In the genomic region with DNA sequence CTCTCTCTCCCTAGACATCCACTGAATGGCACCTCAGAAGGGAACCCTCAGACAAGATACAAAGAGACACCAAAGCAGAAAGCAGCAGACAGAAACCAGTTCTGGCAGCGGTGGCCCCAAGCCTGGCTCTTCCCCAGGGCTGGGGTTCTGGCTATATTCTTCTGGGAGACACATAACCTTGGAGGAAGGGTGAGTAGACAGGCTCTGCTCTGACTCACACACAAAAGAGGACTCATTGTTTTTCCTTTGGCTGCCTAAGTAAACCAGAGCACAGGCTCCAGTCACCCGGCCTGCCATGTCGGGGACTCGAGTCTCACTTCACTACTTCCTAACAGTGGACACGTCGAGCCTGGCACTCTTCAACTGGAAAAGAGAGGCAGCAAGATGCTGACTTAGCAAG, we compare ENCODE assay signal across 9 mouse cellular contexts. TPM values are rescaled to one million over a fixed set of nuclear protein-coding genes. Genes with fewer than 3 reads are reported as not detected.
DNase-seq lines count a peak whose midpoint lies in the region; ATAC-seq and TF ChIP-seq lines count a peak whose summit lies in the region.
"Had no signal": no experiment of that assay in that cellular context is flagged by ENCODE, and none has a peak within 500 bp of the region (broad histone marks: within the 10 kb centered on the region; RNA-seq: fewer than 3 reads in every experiment).

No protein-coding gene starts in this region.

- H3K27ac ChIP-seq in midbrain, embryonic 16.5 days (ENCODE audit: low read length): peak overlapping the region; percentile 38; the same call in 1 of the 2 replicates
- no peak overlapping the region for H3K27ac ChIP-seq in midbrain, embryonic 15.5 days
- H3K27ac ChIP-seq in liver, postnatal 0 days (ENCODE audit: low read depth): no peak overlapping the region
- H3K27ac ChIP-seq: liver, embryonic 13.5 days had no signal

- no peaks in the 10 kb centered on the region for H3K79me2 ChIP-seq in myocyte (ENCODE audit: control insufficient read depth, insufficient read depth)

- H3ac ChIP-seq in myocyte (ENCODE audit: control insufficient read depth, insufficient read length): no peak overlapping the region

- no peak for TF ChIP-seq EP300 in liver, postnatal 0 days (IDR thresholded peaks at IDR 0.05; ENCODE audit: low read depth)

- peak; percentile 48 for DNase-seq in adrenal gland, postnatal 25 days
- peak; percentile 68 to 71 for DNase-seq in heart, adult 18-20 months
- DNase-seq in liver, postnatal 0 days: no peak
- no peak for DNase-seq in left cerebral cortex, postnatal 14 days (ENCODE audit: low spot score in 2 of 2)
- DNase-seq in right cerebral cortex, postnatal 25 days: no peak
- DNase-seq: liver, embryonic 13.5 days had no signal

- ATAC-seq in midbrain, embryonic 16.5 days: no peak
- ATAC-seq in midbrain, embryonic 15.5 days (replicated peaks): no peak
- no peak for ATAC-seq in liver, postnatal 0 days

- peaks cover 9% of the 10 kb centered on the region for H3K4me1 ChIP-seq in midbrain, embryonic 16.5 days (ENCODE audit: control insufficient read depth, insufficient read depth, low read length)
- peaks cover 16% of the 10 kb centered on the region for H3K4me1 ChIP-seq in midbrain, embryonic 15.5 days
- H3K4me1 ChIP-seq in liver, postnatal 0 days (ENCODE audit: insufficient read depth): no peaks in the 10 kb centered on the region
- H3K4me1 ChIP-seq: liver, embryonic 13.5 days had no signal

- no peaks in the 10 kb centered on the region for H3K9me3 ChIP-seq in midbrain, embryonic 16.5 days (replicated peaks; ENCODE audit: control insufficient read depth, low read length, poor library complexity, severe bottlenecking)
- no peaks in the 10 kb centered on the region for H3K9me3 ChIP-seq in midbrain, embryonic 15.5 days
- H3K9me3 ChIP-seq in liver, postnatal 0 days (ENCODE audit: low read length): no peaks in the 10 kb centered on the region
- H3K9me3 ChIP-seq: liver, embryonic 13.5 days had no signal

- H3K9ac ChIP-seq in midbrain, embryonic 16.5 days (ENCODE audit: low read depth, low read length): no peak overlapping the region
- no peak overlapping the region for H3K9ac ChIP-seq in midbrain, embryonic 15.5 days
- no peak overlapping the region for H3K9ac ChIP-seq in liver, postnatal 0 days (replicated peaks)
- H3K9ac ChIP-seq: liver, embryonic 13.5 days had no signal

- intact Hi-C loops in left cerebral cortex, postnatal 14 days (cut with DNase I): no loop called here

- H3K27me3 ChIP-seq in midbrain, embryonic 16.5 days (ENCODE audit: control insufficient read depth, insufficient read depth, low read depth, low read length): no peaks in the 10 kb centered on the region
- H3K27me3 ChIP-seq in midbrain, embryonic 15.5 days (replicated peaks): no peaks in the 10 kb centered on the region
- no peaks in the 10 kb centered on the region for H3K27me3 ChIP-seq in myocyte (ENCODE audit: control insufficient read depth, insufficient read depth, insufficient read length)
- H3K27me3 ChIP-seq in liver, postnatal 0 days (ENCODE audit: insufficient read depth, low read length): 0 out of 2 replicates have a peak, but pooled peaks cover 5% of the 10 kb centered on the region

- H3K4me2 ChIP-seq in midbrain, embryonic 16.5 days (ENCODE audit: low read length): no peak overlapping the region
- H3K4me2 ChIP-seq in midbrain, embryonic 15.5 days: no peak overlapping the region
- peak overlapping the region; percentile 71 for H3K4me2 ChIP-seq in myocyte (ENCODE audit: low read depth)
- H3K4me2 ChIP-seq in liver, postnatal 0 days (ENCODE audit: low read depth, low read length): no peak overlapping the region
- H3K4me2 ChIP-seq: liver, embryonic 13.5 days had no signal

- no peak for TF ChIP-seq CTCF in liver, postnatal 0 days (IDR thresholded peaks at IDR 0.05; ENCODE audit: low read depth)

- 50% methylated on average over 6 of the region's 6 CpGs for WGBS in midbrain, embryonic 16.5 days
- WGBS in midbrain, embryonic 15.5 days: 70% methylated on average over 6 of the region's 6 CpGs
- WGBS in liver, postnatal 0 days (ENCODE audit: insufficient replicate concordance): 37% methylated on average over 6 of the region's 6 CpGs

- no peak overlapping the region for H3K4me3 ChIP-seq in midbrain, embryonic 16.5 days (ENCODE audit: low read depth, low read length)
- H3K4me3 ChIP-seq in midbrain, embryonic 15.5 days: no peak overlapping the region
- no peak overlapping the region for H3K4me3 ChIP-seq in myocyte
- no peak overlapping the region for H3K4me3 ChIP-seq in liver, postnatal 0 days (ENCODE audit: low read depth, low read length)
- H3K4me3 ChIP-seq: liver, embryonic 13.5 days had no signal

- H3K36me3 ChIP-seq in midbrain, embryonic 16.5 days (ENCODE audit: control insufficient read depth, insufficient read depth, low read length): no peaks in the 10 kb centered on the region
- no peaks in the 10 kb centered on the region for H3K36me3 ChIP-seq in midbrain, embryonic 15.5 days (replicated peaks)
- no peaks in the 10 kb centered on the region for H3K36me3 ChIP-seq in myocyte (ENCODE audit: control insufficient read depth, insufficient read depth)
- no peaks in the 10 kb centered on the region for H3K36me3 ChIP-seq in liver, postnatal 0 days (replicated peaks; ENCODE audit: insufficient read depth, low read length)
- H3K36me3 ChIP-seq: liver, embryonic 13.5 days had no signal

- TF ChIP-seq POLR2A in myocyte (IDR thresholded peaks at IDR 0.05; ENCODE audit: insufficient read length, low read depth): peak; percentile 30

TF ChIP-seq in myocyte, 11 proteins besides CTCF, POLR2A, EP300 and RAD21:
- TF ChIP-seq POLR2AphosphoS2 (IDR thresholded peaks at IDR 0.05; ENCODE audit: insufficient read length, low read depth) (no peak), REST (IDR thresholded peaks at IDR 0.05; ENCODE audit: insufficient read depth, insufficient read length) (no peak), MAX (IDR thresholded peaks at IDR 0.05; ENCODE audit: low read depth) (no peak), TCF12 (IDR thresholded peaks at IDR 0.05; ENCODE audit: insufficient read depth, poor library complexity, severe bottlenecking) (no peak), USF1 (IDR thresholded peaks at IDR 0.05; ENCODE audit: low read depth) (no peak), CEBPB (IDR thresholded peaks at IDR 0.05; ENCODE audit: insufficient read depth, poor library complexity, severe bottlenecking) (no peak), SRF (IDR thresholded peaks at IDR 0.05; ENCODE audit: control insufficient read depth, insufficient read length, low read depth) (no peak), MYOD1 (IDR thresholded peaks at IDR 0.05; ENCODE audit: control insufficient read depth in 1 of 3, insufficient read length in 2 of 3, low read depth in 2 of 3) (no peak), TCF3 (IDR thresholded peaks at IDR 0.05; ENCODE audit: insufficient read length, low read depth) (no peak), E2F4 (IDR thresholded peaks at IDR 0.05; ENCODE audit: insufficient read depth) (no peak), MYOG (IDR thresholded peaks at IDR 0.05; ENCODE audit: control insufficient read depth in 1 of 3, insufficient read depth in 1 of 3, insufficient read length in 2 of 3, low read depth in 2 of 3) (no peak)
TF ChIP-seq in myocyte: peak in this region for 0.

RNA-seq across cellular contexts. Expression of a gene that starts 55.8 kb away (rescaled TPM):
- 21.0 and 22.8 TPM in 2 replicates for polyA plus RNA-seq in midbrain, embryonic 16.5 days (2015; fragmentation: Nextera tagmentation; extraction: Ambion mirVana)
- 15.4 and 16.7 TPM in 2 replicates for polyA plus RNA-seq in midbrain, embryonic 15.5 days (2015; fragmentation: Nextera tagmentation; extraction: Ambion mirVana)
- total RNA-seq in adrenal gland, postnatal 25 days (2021): 5.4 and 13.8 TPM in 2 replicates
- total RNA-seq in heart, adult 18-20 months (2021): 10 to 100 TPM; 18.5 to 22.6 TPM
- 10.5 TPM for polyA plus RNA-seq in myocyte (2012; fragmentation: generic; extraction: Trizol)
- polyA plus RNA-seq in liver, postnatal 0 days (2015; fragmentation: Nextera tagmentation; extraction: Ambion mirVana): 7.0 and 8.9 TPM in 2 replicates
- total RNA-seq in left cerebral cortex, postnatal 14 days (2021): 10 to 100 TPM; 29.9 to 33.2 TPM

Comparison
In these comparisons a context has a peak if more than half of its experiments do, and no peak if none do; other contexts are left out.
1. DNase-seq: peak in adrenal gland, postnatal 25 days (single experiment) and heart, adult 18-20 months (2 of 2); none in liver, postnatal 0 days (single experiment), left cerebral cortex, postnatal 14 days (0 of 2) and right cerebral cortex, postnatal 25 days (single experiment).